Mouse (Mus musculus) frontal cortex, adult (tissue): ENCODE data around the gene Rag1.

Source experiments
- ATAC-seq: cut with Nextera tagmentation; 2 replicates; pipeline ENCODE4 v1.9.2; 2017; ENCODE audit warnings: mild to moderate bottlenecking, moderate library complexity, mixed read lengths; ENCODE audit not compliant: low TSS enrichment

Rag1 gene

DNA sequence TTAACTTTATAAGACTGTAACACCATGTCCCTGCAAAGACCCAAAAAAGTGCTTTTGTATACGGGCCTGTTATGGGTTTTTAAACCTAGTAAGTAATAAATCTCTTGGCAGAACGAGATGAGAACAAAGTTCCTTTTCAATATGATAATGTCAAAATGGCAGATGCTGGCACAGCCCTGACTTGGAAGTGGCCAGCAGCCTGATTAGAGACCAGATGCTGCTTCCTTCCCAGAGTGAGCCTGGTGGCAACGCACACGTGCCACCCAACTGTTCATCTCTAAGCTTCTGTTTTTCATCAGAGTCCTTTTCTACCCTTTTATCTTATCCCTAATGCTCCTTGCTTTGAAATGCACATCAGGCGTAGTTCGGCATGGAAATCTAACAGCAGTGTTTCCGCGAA, 57.9 kb downstream of the Rag1 start:
- ATAC-seq, result no peak
